Mouse (Mus musculus) midbrain, embryonic 12.5 days (tissue): ENCODE data around the gene Nprl3. TPM values are rescaled to one million over a fixed set of nuclear protein-coding genes. Genes with fewer than 3 reads are reported as not detected.
A peak's percentile ranks its signal among the peaks of the same experiment; 100 is the strongest.
"Not testable (repeated sequence)": the region's sequence is repeated elsewhere in the genome, so short reads cannot be mapped to it uniquely, and the experiment has no call there.

Source experiments
- ATAC-seq: fragments of 200-750 bp; cut with Nextera tagmentation; 2 replicates; pipeline ENCODE4 v1.8.0; 2017; ENCODE audit warnings: low read depth, moderate TSS enrichment, moderate library complexity; ENCODE audit not compliant: low FRiP score
- H3K27ac ChIP-seq: fragments of 300-500 bp; sonication (generic); replicated peaks from 2 replicates; pipeline ENCODE4 v1.5.1; 2016; ENCODE audit warnings: mild to moderate bottlenecking
- H3K27me3 ChIP-seq: fragments of 300-500 bp; sonication (generic); 2 replicates; pipeline ENCODE4 v1.6.1; 2016; ENCODE audit warnings: mild to moderate bottlenecking
- H3K36me3 ChIP-seq: fragments of 300-500 bp; sonication (generic); 2 replicates; pipeline ENCODE4 v1.6.1; 2016
- H3K4me1 ChIP-seq: fragments of 300-500 bp; sonication (generic); 2 replicates; pipeline ENCODE4 v1.6.1; 2016
- H3K4me2 ChIP-seq: fragments of 300-500 bp; sonication (generic); replicated peaks from 2 replicates; pipeline ENCODE4 v1.6.1; 2016; ENCODE audit warnings: mild to moderate bottlenecking, moderate library complexity
- H3K4me3 ChIP-seq: fragments of 300-500 bp; sonication (generic); 2 replicates; pipeline ENCODE4 v1.5.1; 2016; ENCODE audit warnings: mild to moderate bottlenecking
- H3K9ac ChIP-seq: fragments of 300-500 bp; sonication (generic); replicated peaks from 2 replicates; pipeline ENCODE4 v1.6.1; 2016; ENCODE audit warnings: mild to moderate bottlenecking, moderate library complexity
- H3K9me3 ChIP-seq: fragments of 300-500 bp; sonication (generic); 2 replicates; pipeline ENCODE4 v1.6.1; 2016; ENCODE audit warnings: mild to moderate bottlenecking
- WGBS: fragments of 180-500 bp; shearing (Covaris S2); methylation state at CpG from one replicate; pipeline ENCODE4 v1.1.7; 2016; 5-methylcytosine and 5-hydroxymethylcytosine counted together
- polyA plus RNA-seq: library from polyadenylated mRNA; unstranded; fragments of >200 nt; fragmentation: Nextera tagmentation; extraction: Ambion mirVana; gene quantifications from 2 replicates; pipeline ENCODE4 v1.2.1, GENCODE M21; 2016

Nprl3 gene
- 44.7 and 47.0 TPM in 2 replicates for polyA plus RNA-seq

DNA sequence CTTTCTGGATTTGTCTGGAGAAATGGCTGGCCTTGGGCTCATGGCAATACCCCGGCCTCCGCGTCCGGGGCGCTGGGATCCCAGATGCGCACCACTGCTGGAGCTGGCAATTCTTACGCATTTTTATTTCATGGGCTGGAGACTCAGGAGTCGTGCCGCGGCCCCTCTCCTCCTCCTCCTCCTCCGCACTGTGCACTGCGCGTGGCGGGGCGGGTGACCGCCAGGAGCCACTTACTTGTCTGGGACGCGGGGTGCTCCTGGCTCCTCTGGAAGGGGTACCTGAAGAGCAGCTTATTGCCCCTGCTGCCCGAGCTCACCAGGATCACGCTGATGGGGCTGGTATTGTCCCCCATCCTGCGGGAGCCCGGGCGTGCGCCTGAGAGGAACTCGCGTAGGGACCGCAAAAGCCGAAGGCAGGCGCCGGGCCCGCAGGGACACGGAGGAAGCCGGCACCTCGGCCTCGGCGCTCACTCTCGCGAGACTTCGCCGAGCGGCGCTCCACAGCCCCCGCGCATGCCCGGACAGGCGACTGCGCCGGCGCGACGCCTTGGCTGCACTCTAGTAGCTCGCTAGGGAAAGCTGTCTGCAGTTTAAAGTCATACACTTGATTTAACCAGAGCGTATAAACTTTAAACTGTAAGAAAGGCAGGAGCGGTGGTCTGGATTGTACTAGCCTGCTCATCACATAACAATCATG, at the start of gene Nprl3:
Gene Nprl3 (minus strand): TSS at position 520 of the 697 bp plus-strand sequence.
- Histone ChIP-seq H3K4me1 (peaks cover 14% of the 10 kb centered on the region), H3K27ac (peak within 1 kb of the TSS; percentile 97), H3K27me3 (peaks cover 14% of the 10 kb centered on the region; the same call in 1 of the 2 replicates), H3K36me3 (peaks cover 5% of the 10 kb centered on the region; the same call in 1 of the 2 replicates), H3K9me3 (no peaks in the 10 kb centered on the region), H3K4me2 (peak within 1 kb of the TSS; percentile 63), H3K9ac (peak within 1 kb of the TSS; percentile 93), H3K4me3 (peak within 1 kb of the TSS; percentile 81)
- WGBS: under 1% methylated on average over 54 of the region's 54 CpGs
- ATAC-seq: peak; percentile 99

DNA sequence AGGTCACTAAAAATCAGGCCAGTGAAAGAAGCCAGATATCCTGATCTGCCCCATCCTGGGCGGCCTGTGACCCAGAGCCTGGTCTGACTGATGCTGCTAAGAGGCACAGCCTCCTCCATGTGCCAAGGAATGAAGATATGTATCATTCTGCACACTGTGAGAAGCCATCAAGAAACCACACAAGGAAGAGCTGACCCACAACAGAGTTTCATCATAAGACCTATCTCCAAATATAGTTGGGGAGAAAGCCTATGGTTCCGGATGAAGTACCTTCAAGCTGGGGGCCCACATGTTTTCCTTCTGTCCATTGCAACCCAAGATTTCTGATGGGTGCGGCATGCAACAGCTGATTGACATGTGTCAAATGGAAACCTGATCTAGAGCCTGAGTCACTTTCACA, 48.5 kb upstream of the Nprl3 start:
- no peak for ATAC-seq
- Histone ChIP-seq H3K9me3 (no peaks in the 10 kb centered on the region), H3K27me3 (no peaks in the 10 kb centered on the region), H3K4me1 (no peaks in the 10 kb centered on the region), H3K4me2 (no peak overlapping the region), H3K27ac (no peak overlapping the region), H3K9ac (no peak overlapping the region), H3K4me3 (no peak overlapping the region), H3K36me3 (no peaks in the 10 kb centered on the region)
- WGBS: 79% methylated on average over 3 of the region's 3 CpGs

DNA sequence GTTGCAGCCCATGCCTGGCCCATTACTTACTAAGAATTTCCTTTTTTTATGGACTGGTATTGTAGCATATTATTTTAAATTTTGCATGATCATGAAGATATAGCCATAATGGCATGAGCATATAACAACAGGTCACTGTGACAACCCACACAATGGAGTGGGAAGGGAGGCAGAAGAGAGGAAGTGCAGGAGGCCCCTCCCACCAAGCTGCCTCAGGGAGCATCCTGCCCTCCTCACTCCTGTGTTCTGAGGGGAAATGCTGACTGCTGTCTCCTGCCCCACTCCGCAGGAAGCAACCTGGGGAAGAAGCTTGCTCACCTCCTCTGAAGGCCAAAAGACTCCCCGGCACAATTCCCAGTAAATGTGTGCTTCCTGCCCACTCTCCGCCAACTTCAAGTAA, 42.4 kb upstream of the Nprl3 start:
- no peaks in the 10 kb centered on the region; the same call in 1 of the 2 replicates for H3K4me1 ChIP-seq
- no peaks in the 10 kb centered on the region for H3K36me3 ChIP-seq
- H3K9ac ChIP-seq: no peak overlapping the region
- ATAC-seq: no peak
- no peak overlapping the region for H3K27ac ChIP-seq
- 85% methylated on average over 3 of the region's 3 CpGs for WGBS
- no peak overlapping the region for H3K4me2 ChIP-seq
- H3K4me3 ChIP-seq: no peak overlapping the region
- H3K27me3 ChIP-seq: no peaks in the 10 kb centered on the region
- no peaks in the 10 kb centered on the region for H3K9me3 ChIP-seq

DNA sequence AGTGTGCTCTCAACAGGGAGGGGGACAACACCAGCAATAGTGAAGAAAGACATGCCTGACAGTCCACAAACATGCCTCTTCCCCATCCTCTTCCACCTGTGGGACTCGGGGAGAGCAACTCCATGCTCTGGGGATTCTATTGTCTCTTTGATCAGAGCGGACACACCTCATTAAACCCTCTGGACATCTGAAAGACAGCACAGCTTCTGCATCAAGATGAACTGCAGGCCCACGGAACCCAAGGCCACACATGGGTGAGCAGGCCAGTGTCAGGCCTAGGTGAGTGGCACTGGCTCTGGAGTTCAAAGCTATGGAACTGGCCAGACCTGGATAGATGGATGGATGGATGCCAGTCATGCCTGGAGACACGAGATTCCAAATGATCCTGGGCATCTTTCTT, 41.9 kb upstream of the Nprl3 start:
- no peak overlapping the region for H3K9ac ChIP-seq
- H3K4me2 ChIP-seq: no peak overlapping the region
- ATAC-seq: no peak
- 48% methylated on average over 4 of the region's 4 CpGs for WGBS
- no peak overlapping the region for H3K4me3 ChIP-seq
- no peaks in the 10 kb centered on the region for H3K36me3 ChIP-seq
- H3K9me3 ChIP-seq: no peaks in the 10 kb centered on the region
- H3K27me3 ChIP-seq: no peaks in the 10 kb centered on the region
- H3K27ac ChIP-seq: no peak overlapping the region
- H3K4me1 ChIP-seq: no peaks in the 10 kb centered on the region; the same call in 1 of the 2 replicates

DNA sequence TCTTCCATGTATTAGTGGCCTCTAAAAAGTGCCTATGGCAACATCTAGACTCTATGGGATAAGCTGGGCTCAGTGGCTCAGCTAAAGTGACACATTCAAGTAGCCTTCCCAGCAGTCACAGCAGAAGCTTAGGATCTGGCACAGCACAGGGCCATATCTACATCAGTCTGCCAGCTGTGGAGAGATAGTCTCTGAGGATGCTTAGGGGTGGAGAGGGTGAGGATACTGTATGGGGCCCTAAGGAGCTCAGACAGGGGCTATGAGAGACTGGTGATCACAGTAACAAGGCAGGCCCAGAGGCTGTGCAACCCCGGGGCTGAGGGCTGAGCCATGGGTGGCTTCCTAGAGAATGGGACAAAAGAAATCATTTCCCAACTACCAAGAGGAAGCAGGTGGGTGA, 39.5 kb upstream of the Nprl3 start:
- no peak for ATAC-seq
- Histone ChIP-seq H3K36me3 (no peaks in the 10 kb centered on the region), H3K4me2 (no peak overlapping the region), H3K27me3 (peaks cover 2% of the 10 kb centered on the region; the same call in 1 of the 2 replicates), H3K9ac (no peak overlapping the region), H3K9me3 (no peaks in the 10 kb centered on the region), H3K4me3 (no peak overlapping the region), H3K27ac (no peak overlapping the region), H3K4me1 (no peaks in the 10 kb centered on the region; the same call in 1 of the 2 replicates)
- WGBS: 79% methylated on average over 1 of the region's 1 CpGs

DNA sequence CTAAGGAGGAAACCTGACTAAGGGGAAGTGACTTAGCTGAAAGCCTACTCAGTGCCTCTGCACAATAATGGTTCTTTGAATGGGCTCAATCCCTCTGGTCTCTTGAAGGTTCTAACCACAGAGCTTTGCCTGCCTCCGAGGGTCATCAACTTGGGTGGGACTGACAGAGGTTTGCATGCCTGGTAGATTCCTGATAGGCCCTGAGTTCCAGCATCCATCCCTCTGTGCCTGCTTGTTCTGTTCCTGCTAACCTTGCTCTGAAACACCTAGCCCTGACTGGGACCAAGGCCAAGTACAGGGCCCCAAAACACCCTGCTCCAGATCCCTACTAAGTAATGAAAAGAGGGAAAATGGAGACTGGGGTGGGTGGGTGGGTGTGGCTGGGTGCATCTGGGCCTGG, 35.9 kb upstream of the Nprl3 start:
- H3K27me3 ChIP-seq: peaks cover 19% of the 10 kb centered on the region
- H3K27ac ChIP-seq: no peak overlapping the region
- no peak for ATAC-seq
- 81% methylated on average over 1 of the region's 1 CpGs for WGBS
- H3K4me2 ChIP-seq: no peak overlapping the region
- no peak overlapping the region for H3K4me3 ChIP-seq
- H3K4me1 ChIP-seq: no peaks in the 10 kb centered on the region; the same call in 1 of the 2 replicates
- no peaks in the 10 kb centered on the region for H3K36me3 ChIP-seq
- H3K9me3 ChIP-seq: no peaks in the 10 kb centered on the region
- no peak overlapping the region for H3K9ac ChIP-seq

DNA sequence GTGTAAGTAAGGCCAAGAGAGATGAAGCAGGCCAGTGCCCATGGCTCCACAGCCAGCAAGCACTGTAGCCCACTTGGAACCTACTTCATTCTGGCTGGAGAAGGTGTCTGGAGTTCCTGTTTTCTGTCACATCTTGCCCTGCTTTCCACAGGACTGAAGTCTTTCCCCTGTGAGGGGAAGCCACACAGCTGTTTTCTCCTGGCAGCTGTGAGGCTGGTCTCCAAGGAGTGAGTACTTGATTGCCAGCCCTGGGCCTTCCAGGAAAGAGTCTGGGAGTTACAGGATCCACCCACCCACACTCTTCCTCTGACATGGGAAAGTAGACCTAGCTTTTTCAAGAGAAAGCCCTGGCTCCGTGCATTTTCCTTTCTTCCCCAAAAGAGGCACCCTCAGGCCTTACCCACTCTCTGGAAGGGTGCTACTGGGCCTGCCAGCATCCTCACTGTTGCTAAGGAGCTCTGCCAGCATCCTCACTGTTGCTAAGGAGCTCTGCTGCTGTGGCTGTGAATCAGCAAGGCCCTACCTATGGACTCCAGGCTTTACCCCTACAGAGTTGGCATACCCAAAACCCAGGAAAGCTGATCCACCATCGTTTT, 35.4 kb upstream of the Nprl3 start:
- H3K27ac ChIP-seq: no peak overlapping the region
- no peaks in the 10 kb centered on the region for H3K9me3 ChIP-seq
- ATAC-seq: no peak
- H3K4me3 ChIP-seq: no peak overlapping the region
- no peaks in the 10 kb centered on the region for H3K36me3 ChIP-seq
- peaks cover 19% of the 10 kb centered on the region for H3K27me3 ChIP-seq
- no peaks in the 10 kb centered on the region; the same call in 1 of the 2 replicates for H3K4me1 ChIP-seq
- H3K9ac ChIP-seq: no peak overlapping the region
- WGBS: 49% methylated on average over 2 of the region's 2 CpGs
- H3K4me2 ChIP-seq: no peak overlapping the region

DNA sequence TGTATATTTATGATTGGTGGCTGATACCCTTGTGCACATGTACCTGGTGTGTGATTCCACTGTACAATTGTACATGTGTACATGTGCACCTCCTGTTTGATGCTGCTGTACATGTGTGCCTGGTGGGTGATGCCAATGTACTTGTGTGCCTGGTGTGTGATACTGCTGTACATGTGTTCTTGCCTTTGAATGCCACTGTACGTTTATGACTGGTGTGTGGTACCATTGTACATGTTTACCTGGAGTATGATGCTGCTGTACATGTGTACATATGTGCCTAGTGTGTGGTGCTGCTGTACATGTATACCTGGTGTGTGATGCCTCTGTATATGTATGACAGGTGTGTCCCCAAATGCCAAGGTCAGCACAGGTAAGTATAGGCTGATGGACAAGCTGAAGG, 34.0 kb upstream of the Nprl3 start:
- H3K36me3 ChIP-seq: no peaks in the 10 kb centered on the region
- H3K4me2 ChIP-seq: no peak overlapping the region
- peaks cover 19% of the 10 kb centered on the region for H3K27me3 ChIP-seq
- H3K27ac ChIP-seq: no peak overlapping the region
- no peak overlapping the region for H3K9ac ChIP-seq
- H3K9me3 ChIP-seq: no peaks in the 10 kb centered on the region
- WGBS: 76% methylated on average over 1 of the region's 1 CpGs
- no peak overlapping the region for H3K4me3 ChIP-seq
- H3K4me1 ChIP-seq: no peaks in the 10 kb centered on the region
- no peak for ATAC-seq

DNA sequence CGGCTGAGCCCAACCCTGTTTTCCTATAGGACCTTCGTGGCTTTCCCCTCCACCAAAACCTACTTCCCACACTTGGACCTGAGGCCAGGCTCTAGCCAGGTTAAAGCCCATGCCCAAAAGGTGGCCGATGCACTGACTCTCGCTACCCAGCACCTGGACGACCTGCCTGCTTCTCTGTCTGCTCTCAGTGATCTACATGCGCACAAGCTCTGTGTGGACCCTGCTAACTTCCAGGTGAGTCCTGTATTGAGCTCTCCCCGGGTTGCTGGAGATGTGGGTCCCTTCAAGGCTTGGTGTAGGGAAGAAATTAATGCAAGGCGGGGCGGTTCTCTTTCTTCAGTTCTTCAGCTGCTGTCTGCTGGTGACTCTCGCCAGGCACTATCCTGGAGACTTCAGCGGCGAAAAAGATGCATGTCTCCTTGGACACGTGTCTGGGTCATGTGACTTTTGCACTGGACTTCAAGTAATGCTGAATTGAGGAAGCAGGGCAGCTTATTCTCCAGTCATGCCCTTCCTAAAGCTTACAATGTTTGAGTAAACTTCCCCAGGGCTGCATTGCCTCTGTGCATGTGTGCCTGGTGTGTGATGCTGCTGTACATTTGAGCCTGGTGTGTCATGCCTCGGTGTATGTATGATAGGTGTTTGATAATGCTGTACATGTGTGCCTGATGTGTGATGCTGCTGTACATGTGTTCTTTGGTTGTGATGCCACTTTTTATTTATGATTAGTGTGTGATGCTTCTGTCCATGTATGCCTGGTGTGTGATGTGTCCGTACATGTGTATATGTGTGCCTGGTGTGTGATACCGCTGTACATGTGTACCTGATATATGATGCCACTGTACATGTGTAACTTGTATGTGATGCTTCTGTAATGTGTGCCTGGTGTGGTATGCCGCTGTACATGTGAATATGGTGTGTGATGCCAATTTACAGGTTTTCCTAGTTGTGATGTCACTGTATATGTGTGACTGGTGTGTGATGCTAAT, 33.1 kb upstream of the Nprl3 start:
- Histone ChIP-seq H3K4me3 (peak overlapping the region; percentile 22; the same call in 1 of the 2 replicates), H3K4me2 (peak overlapping the region; percentile 48), H3K36me3 (no peaks in the 10 kb centered on the region), H3K4me1 (no peaks in the 10 kb centered on the region), H3K9me3 (no peaks in the 10 kb centered on the region), H3K27me3 (peaks cover 19% of the 10 kb centered on the region), H3K9ac (no peak overlapping the region), H3K27ac (no peak overlapping the region)
- 58% methylated on average over 15 of the region's 17 CpGs for WGBS
- peak; percentile 47; the same call in 1 of the 2 replicates for ATAC-seq

DNA sequence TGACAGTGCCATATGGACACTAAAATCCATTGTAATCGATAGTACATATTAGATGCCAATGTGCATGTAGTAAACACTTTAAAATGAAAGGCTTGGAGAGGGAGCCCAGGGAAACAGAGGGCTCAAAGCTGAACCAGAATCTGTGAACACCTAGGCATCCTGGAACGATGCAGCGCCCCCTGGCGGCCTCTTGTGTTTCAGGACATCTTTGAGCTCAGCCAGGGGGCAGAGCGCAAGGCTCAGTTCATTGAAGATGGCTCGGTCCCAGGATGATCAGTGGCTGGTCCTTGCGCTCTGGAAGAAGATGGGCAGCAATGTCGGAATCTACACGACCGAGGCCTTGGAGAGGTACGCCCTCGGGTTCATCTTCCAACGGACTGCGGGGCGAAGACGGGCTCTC, 32.4 kb upstream of the Nprl3 start, which contains the start of gene Hbq1a:
Gene Hbq1a (plus strand): TSS at position 205 of the 400 bp plus-strand sequence.
- H3K27ac ChIP-seq, H3K9ac ChIP-seq, H3K36me3 ChIP-seq, H3K9me3 ChIP-seq, H3K4me1 ChIP-seq: not testable (repeated sequence)
- ATAC-seq: peak; percentile 63
- peak within 1 kb of the TSS; percentile 48 for H3K4me2 ChIP-seq
- peaks cover 19% of the 10 kb centered on the region for H3K27me3 ChIP-seq
- 7% methylated on average over 16 of the region's 16 CpGs for WGBS
- peak within 1 kb of the TSS; percentile 22; the same call in 1 of the 2 replicates for H3K4me3 ChIP-seq

DNA sequence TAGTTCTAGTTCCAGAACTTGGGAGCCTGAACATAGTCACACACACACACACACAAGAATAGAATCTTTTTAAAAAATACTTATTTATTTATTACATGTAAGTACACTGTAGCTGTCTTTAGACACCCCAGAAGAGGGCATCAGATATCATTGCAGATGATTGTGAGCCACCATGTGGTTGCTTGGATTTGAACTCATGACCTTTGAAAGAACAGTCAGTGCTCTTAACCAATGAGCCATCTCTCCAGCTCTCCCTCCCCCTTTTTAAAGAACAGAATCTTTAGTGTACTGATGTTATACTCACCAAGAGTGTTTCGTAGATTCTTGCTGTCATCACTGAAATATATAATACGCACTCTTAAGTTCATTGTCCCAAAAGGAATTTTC, 31.0 kb upstream of the Nprl3 start:
- Histone ChIP-seq H3K9me3 (no peaks in the 10 kb centered on the region), H3K27ac (no peak overlapping the region), H3K36me3 (no peaks in the 10 kb centered on the region), H3K9ac (no peak overlapping the region), H3K4me3 (no peak overlapping the region), H3K4me1 (no peaks in the 10 kb centered on the region), H3K27me3 (peaks cover 24% of the 10 kb centered on the region), H3K4me2 (no peak overlapping the region)
- ATAC-seq: no peak
- 94% methylated on average over 2 of the region's 2 CpGs for WGBS
